Mouse (Mus musculus) cerebellum, adult 2 months (tissue): Measurements from ENCODE around the gene Zfp941. TPM values are rescaled to one million over a fixed set of nuclear protein-coding genes. Genes with fewer than 3 reads are reported as not detected.

Source experiments
- DNase-seq, 2 experiments: peaks; one replicate each; pipeline ENCODE4 v3.0.0; 2021
- H3K27ac ChIP-seq: fragments of 200-500 bp; 2 replicates; pipeline ENCODE4 v1.5.1; 2012; ENCODE audit warnings: low read length, control low read depth, inconsistent platforms; ENCODE audit not compliant: insufficient read depth
- H3K27me3 ChIP-seq: fragments of 200-500 bp; 2 replicates; pipeline ENCODE4 v1.6.1; 2012; ENCODE audit warnings: inconsistent platforms, mild to moderate bottlenecking, low read length, moderate library complexity; ENCODE audit not compliant: control insufficient read depth, insufficient read depth
- H3K4me1 ChIP-seq: fragments of 200-500 bp; 2 replicates; pipeline ENCODE4 v1.6.1; 2011; ENCODE audit warnings: low read length; ENCODE audit not compliant: control insufficient read depth, insufficient read depth
- H3K4me3 ChIP-seq: fragments of 200-500 bp; replicated peaks from 2 replicates; pipeline ENCODE3; 2011; ENCODE audit warnings: mild to moderate bottlenecking, low read depth, low read length, control low read depth; ENCODE audit not compliant: insufficient read depth
- CTCF ChIP-seq: fragments of 200-500 bp; IDR thresholded peaks from 2 replicates; pipeline ENCODE4 v1.5.1; 2011; ENCODE audit warnings: low read depth, mild to moderate bottlenecking, control low read depth, low read length, moderate library complexity, borderline replicate concordance; ENCODE audit not compliant: insufficient read depth
- POLR2A ChIP-seq: fragments of 200-500 bp; IDR thresholded peaks from 2 replicates; pipeline ENCODE4 v1.6.1; 2011; ENCODE audit warnings: low read length, control low read depth, borderline replicate concordance; ENCODE audit not compliant: insufficient read depth
- WGBS: fragments of 180-500 bp; shearing (Covaris S2); methylation state at CpG from one replicate; pipeline ENCODE4 v1.1.7; 2018; 5-methylcytosine and 5-hydroxymethylcytosine counted together
- polyA plus RNA-seq: library from polyadenylated mRNA; depleted of rRNA; stranded (reverse); fragments of >200 nt; gene quantifications from 2 replicates; pipeline ENCODE4 v1.2.3, GENCODE M21; 2012

Gene Zfp941
- polyA plus RNA-seq, 1 experiment = 14.5 TPM

DNA sequence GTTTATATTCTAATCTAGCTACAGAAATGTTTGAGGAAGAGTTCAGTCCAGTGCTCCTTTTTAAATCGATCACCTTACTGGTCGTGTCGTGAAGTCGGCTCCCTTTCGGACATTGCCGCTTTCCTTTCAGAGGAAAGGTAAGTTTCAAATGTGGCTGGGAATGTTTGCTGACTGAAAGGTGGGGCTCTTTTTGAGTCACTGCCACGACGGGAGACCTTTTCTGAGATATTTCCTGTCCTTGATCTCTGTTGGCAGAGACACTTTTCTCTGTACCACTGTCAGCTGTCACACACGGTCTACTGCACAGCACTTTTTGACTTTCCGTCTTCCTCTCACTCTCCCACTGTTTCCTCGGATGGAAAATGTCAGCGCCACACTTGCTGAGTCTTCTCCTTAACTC lies 9.1 kb downstream of the Zfp941 start:
- Histone ChIP-seq H3K27ac (no peak overlapping the region), H3K4me3 (no peak overlapping the region), H3K27me3 (no peaks in the 10 kb centered on the region), H3K4me1 (no peaks in the 10 kb centered on the region)
- DNase-seq = no peak
- WGBS = 72% methylated on average over 12 of the region's 12 CpGs
- TF ChIP-seq POLR2A = no peak
- TF ChIP-seq CTCF = no peak

DNA sequence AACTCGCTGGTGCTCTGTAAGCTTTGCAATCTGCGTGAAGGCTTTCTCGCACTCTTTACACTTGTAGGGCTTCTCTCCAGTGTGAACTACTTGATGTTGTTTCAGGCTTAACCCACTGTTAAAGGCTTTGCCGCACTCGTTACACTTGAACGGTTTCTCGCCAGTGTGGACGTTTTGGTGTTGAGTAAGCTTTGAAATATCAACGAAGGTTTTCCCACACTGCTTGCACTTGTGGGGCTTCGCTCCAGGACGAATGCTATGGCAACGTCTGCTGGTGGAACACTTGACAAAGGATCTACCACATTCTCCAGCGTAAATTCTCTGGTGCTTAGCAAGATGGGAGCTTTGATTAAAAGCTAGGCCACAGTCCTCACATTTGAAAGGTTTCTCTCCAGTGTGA lies 10.3 kb downstream of the Zfp941 start:
- no peak overlapping the region for H3K27ac ChIP-seq
- TF ChIP-seq POLR2A (no peak), CTCF (no peak)
- DNase-seq = no peak
- no peak overlapping the region for H3K4me3 ChIP-seq
- H3K4me1 ChIP-seq = no peaks in the 10 kb centered on the region
- no peaks in the 10 kb centered on the region for H3K27me3 ChIP-seq
- WGBS = 61% methylated on average over 13 of the region's 13 CpGs

DNA sequence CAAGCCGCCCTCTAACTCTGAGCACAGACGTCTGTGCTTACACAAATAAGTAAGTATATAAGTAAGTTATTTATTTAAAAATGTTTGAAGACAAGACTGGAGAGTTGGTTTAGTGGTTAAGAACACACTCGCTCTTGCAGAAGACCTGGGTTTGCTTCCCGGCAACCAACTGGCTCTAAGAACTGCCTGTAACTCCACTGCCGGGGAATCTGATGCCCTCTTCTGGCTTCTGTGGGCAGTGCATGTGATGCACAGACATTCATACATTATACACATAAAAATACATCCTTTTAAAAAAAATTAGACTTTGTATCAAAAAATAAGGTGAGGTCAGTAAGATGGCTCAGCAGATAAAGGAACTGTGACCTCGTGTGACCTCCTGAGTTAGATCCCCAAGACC lies 11.5 kb downstream of the Zfp941 start:
- 93% methylated on average over 6 of the region's 6 CpGs for WGBS
- H3K27me3 ChIP-seq = no peaks in the 10 kb centered on the region
- TF ChIP-seq POLR2A = no peak
- 0 out of 2 replicates have a peak, but pooled peaks have one; percentile 11 for TF ChIP-seq CTCF
- DNase-seq = no peak
- H3K27ac ChIP-seq = no peak overlapping the region
- H3K4me1 ChIP-seq = no peaks in the 10 kb centered on the region
- H3K4me3 ChIP-seq = no peak overlapping the region

DNA sequence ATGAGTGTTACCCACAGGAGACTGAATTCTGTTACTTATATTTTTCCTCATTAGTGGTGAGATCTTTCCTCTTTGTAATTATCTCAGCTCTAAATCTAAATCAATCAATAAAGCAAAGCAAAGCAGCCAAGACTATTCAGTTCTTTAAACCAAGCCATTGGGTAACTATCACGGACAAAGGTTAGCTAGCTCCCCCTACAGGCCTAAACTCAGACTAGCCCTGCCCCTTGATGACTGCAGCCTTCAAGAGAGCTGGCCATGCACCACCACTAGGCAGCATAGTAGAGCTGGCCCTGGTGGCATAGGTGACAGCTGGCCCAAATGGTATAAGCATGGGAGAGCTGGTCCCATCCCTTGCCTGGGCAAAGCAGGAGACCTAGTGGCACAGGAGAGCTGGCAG lies 16.3 kb downstream of the Zfp941 start:
- Histone ChIP-seq H3K4me1 (no peaks in the 10 kb centered on the region), H3K27ac (no peak overlapping the region), H3K27me3 (no peaks in the 10 kb centered on the region), H3K4me3 (no peak overlapping the region)
- DNase-seq = peak; percentile 27 to 31
- peak; percentile 52; the same call in 1 of the 2 replicates for TF ChIP-seq CTCF
- no peak for TF ChIP-seq POLR2A
- WGBS = 26% methylated on average over 1 of the region's 1 CpGs

DNA sequence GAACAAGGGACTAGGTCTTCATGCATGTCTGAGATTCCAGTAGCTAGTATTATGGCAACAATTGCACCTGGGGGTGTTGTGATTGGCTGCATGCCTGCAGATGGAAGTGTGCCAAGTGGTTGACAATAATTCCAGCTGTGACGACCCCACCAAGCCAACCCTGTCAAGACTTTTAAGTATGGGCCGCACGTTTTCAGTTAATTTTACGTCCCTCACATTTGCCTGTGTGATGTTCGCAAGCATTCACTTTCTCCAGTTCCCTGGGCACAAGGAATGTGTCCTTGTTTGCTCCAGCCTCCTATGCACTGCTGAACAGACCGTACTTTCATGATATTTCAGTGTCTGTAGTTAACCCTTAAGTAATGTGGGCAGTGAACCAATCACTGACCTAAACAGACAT lies 19.3 kb downstream of the Zfp941 start:
- TF ChIP-seq POLR2A (no peak), CTCF (no peak)
- no peak for DNase-seq
- 43% methylated on average over 6 of the region's 6 CpGs for WGBS
- no peaks in the 10 kb centered on the region for H3K27me3 ChIP-seq
- H3K4me1 ChIP-seq = no peaks in the 10 kb centered on the region
- no peak overlapping the region for H3K4me3 ChIP-seq
- no peak overlapping the region for H3K27ac ChIP-seq

DNA sequence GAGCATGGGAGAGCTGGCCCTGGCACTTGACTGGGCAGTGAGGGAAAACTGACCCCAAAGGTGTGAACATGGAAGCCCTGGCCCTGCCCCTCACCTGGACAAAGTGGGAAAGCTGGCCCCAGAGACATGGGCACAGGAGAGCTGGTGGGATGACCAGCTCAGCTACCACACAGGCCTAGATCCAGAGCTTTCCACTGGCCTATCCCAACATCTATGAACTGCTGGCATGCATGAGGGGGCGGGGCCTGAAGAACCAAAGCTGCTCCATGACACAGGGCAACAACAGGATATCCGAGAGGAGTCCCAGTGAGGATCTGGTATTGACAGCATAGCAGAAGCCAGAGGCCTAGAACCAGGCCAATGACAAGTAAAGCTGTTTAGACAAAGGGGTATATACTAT lies 23.8 kb downstream of the Zfp941 start:
- no peaks in the 10 kb centered on the region for H3K27me3 ChIP-seq
- DNase-seq = no peak
- 65% methylated on average over 2 of the region's 2 CpGs for WGBS

DNA sequence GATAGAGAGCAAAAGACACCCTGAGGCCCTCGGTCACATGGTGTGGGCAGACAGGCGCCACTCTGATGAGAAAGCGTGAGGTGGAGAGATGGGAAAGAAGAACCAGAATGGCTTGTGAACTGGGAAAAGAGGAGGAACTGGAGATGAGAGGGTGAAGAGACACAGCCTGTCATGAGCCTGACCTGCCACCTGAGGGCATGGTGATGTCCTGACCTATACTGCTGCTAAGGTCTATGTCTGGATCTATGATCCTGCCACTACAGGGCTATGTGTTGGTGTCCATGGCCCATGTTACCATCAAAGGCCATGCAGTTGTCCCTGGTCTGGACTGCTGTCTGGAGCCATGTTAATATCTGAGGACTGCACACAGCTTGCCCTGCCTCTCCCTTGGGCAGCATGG lies 24.4 kb downstream of the Zfp941 start:
- 90% methylated on average over 3 of the region's 3 CpGs for WGBS
- TF ChIP-seq POLR2A = no peak
- peak; percentile 31; the same call in 1 of the 2 replicates for TF ChIP-seq CTCF
- Histone ChIP-seq H3K4me3 (no peak overlapping the region), H3K4me1 (no peaks in the 10 kb centered on the region), H3K27ac (no peak overlapping the region), H3K27me3 (no peaks in the 10 kb centered on the region)
- DNase-seq = no peak

More for the DNA sequence above, 23.8 kb downstream of the Zfp941 start:
- no peak overlapping the region for H3K4me3 ChIP-seq
- TF ChIP-seq POLR2A (no peak), CTCF (no peak)
- no peaks in the 10 kb centered on the region for H3K4me1 ChIP-seq
- no peak overlapping the region for H3K27ac ChIP-seq

DNA sequence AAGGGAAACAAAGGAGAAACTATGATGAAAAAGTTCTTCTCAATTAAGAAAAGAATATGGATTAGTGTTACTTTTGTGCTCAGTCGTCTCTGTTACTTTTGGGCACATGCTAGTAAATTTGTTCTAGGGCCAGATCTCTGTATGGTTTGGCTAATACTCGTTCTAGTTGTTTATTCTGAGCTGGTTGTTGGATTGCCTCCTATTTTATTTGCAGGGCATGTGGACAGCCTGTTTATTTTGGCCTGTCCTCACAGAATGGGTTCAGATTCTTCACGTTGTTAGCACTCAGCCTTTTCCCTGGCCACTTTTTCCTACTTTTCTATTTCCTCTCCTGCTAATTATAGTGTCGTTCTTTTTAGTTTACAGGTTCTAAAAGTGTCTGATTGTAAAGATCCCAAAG lies 28.4 kb downstream of the Zfp941 start:
- TF ChIP-seq CTCF = no peak
- no peak for TF ChIP-seq POLR2A
- H3K4me3 ChIP-seq = no peak overlapping the region
- WGBS = 56% methylated on average over 4 of the region's 4 CpGs

More for the DNA sequence above, 28.4 kb downstream of the Zfp941 start:
- Histone ChIP-seq H3K4me1 (no peaks in the 10 kb centered on the region), H3K27me3 (no peaks in the 10 kb centered on the region), H3K27ac (no peak overlapping the region)
- no peak for DNase-seq
